Mouse (Mus musculus) spleen, adult 18-20 months (tissue): ENCODE measurements around the gene Prr15.

Experiments used
- DNase-seq, 2 experiments: peaks; one replicate each; pipeline ENCODE4 v3.0.0; 2022; ENCODE audit warnings: mixed read lengths in 2 of 2

Gene Prr15

DNA sequence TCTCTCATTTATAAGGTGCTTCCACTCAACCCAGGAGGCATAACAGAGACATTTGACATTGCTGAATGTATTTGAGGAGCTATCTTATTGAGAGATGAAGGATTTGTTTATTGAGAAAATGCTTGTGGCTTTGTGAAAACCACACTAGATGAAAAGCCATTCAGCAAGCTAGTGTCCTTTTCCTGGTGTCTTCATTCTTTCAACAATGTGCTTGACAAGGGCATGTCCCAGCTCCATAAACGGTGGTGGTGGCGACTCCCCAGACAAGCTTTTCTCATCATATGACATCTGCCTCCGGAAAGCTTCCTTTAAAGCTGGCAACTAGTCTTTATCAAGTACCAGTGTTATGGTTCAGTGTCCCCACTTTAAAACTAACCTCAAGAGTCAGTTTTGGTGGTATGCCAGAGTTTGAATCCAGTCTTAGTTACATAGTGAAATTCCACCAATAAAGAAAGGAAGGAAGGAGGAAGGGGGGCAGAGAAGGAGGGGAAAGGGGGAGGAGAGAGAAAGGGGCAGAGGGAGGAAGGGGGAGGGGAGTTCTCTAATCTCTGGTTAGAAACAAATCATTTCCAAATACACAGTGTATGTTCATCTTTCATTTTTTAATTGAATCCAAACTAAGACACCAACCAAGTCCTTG, at the start of gene Prr15:
Gene Prr15 (plus strand): TSS at position 590 of the 640 bp plus-strand sequence.
- no peak for DNase-seq

DNA sequence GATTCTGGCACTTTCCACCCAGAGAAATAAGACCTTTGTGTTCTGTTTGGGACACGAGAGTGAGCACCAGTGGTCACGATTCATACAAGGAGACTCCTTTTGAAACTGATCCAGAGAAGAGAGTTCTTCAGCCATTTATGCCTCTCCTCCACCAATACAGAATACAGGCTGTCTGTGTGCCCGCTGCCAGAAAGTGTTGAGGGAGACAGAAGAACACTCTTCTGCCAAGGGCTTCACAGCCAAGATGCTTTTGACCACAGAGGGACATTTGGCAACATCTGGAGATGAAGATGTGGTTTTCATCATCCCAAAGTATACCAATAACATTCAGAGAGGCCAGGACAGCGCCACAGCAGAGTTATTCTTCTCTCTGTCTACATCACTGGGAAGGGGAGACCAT, 48.4 kb upstream of the Prr15 start:
- no peak for DNase-seq

DNA sequence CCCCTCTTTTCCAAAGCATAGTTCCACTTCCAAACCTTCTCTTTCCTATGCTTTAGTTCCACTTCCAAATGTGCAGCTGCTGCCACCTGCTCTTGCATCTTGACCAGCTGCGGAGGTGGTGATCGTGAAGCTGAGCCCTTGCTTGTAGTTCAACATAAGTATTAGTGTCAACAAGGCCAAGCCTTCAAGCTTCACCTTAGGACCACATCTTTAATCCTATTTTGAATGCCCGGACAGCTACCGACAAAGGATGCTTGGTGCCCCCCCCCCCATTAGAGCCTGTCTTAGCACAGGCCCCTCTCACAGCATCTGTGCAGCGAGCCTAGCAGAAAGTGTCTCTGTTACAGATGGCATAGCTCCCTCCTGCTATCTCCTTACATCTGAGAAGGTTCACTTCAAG, 47.8 kb upstream of the Prr15 start:
- no peak for DNase-seq

DNA sequence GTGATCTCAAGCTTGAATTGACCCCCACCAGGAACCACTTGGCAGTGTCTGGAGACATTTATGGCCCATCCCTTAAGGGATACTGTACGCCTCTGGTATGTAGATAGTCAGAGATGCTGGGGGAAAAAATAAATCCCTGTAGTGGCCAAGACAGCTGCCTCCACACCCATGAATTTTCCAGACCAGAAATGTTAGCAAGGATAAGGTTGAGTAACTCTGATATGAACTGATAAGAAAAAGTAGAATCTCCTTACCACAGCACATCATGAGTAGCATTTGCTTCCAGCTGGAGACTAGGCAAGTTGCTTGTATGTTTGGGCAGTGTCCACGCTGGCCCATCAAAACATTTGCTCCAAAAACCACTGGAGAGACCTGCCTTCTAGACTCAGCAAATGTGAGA, 47.0 kb upstream of the Prr15 start:
- no peak for DNase-seq

DNA sequence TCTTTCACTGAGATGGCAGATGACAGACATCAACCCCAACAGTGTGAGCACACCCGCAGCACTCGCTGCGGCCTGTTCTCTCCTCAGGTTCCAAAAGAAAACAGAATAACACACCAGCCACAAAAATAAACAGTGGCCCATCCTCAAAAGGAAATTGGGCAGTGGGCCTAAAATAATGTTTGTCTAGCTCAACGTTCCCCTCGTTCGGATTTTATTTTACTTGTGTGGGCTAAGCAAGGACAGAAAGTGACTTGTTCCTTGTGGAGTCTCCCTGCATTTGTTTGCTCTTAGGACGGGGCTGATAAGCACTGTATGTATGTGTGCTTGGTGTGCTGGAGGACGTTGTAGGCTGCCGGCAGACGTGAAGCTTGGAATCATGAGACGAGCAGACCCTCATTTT, 46.2 kb upstream of the Prr15 start:
- DNase-seq = no peak

DNA sequence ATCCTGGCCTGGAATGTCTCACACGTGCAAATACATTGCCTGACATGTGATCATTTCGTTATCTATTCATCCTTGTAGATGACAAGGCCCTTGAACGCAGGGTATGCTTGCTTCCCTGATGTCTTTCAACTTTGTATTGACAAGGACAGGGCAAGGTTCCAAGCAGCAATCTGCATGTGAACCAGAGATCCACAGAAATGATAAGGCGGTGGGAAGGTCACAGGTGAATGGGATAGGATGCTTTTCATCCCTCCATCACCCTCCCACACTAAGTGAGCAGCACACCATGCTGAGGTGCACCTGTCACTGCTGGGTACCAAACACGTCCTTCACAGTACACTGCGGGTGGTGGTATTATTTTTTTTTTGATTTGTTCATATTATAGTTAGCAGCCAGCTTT, 45.4 kb upstream of the Prr15 start:
- DNase-seq = no peak

DNA sequence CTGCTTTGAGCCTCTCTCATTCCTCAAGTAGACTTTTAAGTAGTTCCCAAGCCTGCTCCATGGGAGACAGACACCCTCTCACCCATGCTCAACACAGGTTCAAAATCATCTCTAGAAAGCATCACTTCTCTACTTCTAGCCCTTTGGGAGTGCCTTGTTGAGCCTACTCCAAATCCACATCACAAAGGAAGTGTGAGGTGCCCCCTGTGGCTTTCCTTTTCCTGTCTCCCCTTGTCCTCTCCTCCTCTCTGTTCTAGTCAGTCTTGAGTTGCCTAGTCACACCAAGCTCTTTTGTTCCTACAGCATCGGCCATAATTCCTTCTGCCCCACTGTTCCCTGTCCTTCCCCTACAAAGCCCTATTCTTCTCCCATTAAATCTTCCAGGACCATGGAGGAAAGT, 42.3 kb upstream of the Prr15 start:
- no peak for DNase-seq

DNA sequence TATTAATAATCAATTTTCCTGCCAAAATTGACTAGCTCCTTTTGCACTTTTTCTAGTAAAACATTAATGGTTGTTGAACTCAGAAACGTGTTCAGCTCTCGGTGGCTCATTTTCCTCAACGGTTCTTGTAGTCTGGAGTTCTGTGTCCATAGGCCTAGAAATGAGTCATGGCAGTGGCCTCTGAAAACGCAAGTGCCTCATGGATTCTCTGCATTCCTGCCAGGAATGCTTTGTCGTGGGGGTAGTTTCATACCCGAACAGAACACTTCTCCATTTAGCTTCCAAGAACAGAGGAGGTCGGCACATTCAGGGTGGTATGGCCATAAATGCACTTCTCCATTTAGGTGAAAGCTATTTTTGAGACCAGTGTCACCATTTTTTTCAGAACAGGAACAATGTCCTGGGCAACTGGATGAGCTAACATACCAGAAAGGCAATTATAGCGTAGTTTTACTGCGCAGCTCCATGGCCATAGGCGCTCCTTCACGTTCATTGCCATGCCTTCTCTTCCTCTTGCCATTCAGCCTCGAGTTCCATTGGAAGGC, 41.4 kb upstream of the Prr15 start:
- DNase-seq = no peak

DNA sequence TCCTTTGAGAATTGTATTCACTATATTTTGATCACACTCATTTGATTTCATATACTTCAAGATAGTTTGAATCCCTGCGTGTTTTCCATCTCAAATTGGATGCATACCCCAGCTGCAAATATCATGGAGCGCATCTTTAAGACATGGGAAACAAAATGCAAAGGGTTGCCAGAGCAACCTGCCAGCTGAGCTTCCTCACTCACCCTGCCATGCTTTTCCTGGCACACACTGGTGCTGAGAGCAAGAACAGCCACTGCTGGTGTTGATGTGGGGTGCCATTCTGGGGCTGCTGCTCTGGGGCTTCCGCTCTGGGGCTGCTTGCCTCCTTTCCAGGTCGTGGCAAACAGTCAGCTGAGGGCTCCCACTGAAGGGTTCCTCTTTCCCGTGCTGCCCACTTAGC, 38.8 kb upstream of the Prr15 start:
- no peak for DNase-seq

DNA sequence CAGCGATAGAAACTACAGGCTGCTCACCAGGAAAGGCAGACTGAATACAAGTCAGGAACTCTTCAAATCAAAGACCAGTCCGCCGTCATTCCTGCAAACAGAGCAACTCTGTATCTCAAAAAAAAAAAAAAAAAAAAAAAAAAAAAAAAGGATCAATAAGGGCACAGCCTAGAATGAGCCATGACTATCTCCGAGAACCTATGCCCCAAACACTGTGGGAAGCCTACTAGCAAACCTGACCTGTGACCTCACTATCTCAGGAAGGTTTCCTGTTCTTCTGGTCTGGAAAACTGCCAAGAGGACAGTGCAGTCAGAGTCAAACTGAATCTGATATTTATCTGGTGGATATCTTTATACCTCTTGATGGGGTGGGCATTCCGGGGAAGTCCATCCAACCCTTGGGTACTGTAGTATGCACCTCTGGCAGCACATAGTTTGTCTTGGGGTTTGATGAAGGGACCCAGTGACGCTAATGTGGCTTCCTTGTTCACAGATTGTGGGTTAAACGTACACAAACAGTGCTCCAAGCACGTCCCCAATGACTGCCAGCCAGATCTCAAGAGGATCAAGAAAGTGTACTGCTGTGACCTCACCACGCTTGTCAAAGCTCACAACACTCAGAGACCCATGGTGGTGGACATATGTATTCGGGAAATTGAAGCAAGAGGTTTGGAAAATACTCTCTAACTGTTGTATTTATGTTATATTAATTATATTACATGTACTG, 35.7 kb upstream of the Prr15 start:
- no peak for DNase-seq

DNA sequence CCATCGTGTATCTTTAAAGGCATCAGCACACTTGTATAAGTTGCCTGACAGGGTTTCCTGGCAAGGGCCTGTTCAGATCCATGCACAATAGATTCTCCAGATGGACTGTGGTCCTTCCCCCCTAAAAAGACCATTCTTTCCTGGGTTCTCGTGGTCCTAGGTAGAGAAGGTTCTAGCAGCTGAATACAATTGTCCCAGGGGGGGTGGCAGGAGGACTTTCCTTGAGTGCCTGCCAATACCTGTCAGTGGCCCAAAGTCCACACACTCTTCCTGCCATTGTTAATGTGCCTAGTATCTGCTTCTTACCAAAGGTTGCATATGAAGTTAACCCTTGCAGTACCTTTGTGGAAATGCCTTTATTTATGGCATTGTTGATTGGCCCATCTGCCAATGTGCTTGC, 28.4 kb upstream of the Prr15 start:
- DNase-seq = no peak

DNA sequence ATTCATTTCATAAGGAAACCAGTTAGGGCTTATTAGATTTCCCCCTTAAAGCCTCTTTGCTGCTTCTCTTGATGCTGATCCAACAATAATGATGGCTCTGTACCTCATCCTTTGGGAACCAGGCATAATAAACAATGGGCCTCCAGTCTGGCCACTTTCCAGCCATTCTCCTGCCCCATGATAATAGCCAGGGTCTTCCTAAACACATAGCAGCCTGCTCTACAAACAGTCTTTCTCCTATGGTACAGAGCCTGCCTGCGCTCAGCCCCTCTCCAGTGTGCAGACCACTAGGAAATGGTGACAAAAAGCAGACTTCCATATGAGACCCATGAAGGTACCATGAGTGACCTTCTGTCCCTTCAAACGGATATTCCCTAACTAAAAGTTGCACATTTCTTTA, 26.2 kb upstream of the Prr15 start:
- DNase-seq = no peak

DNA sequence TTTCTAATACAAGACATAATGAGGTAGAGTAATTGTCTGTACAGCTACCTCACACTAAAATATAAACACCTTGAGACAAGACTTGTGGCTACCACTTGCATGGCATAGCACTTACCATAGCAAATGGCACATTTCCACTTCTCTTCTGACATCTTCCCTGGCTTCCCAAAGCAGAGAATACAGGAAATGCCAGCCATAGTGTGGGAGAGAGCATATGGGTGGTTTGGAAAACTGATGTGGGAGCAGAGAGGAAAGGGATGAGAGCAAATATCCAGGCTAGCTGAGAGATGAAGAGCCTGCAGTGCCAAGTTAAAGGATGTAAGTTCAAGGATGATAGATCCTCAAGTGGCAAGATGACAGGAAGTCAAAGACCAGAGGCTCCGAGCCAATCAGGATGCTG, 19.9 kb upstream of the Prr15 start:
- no peak for DNase-seq

DNA sequence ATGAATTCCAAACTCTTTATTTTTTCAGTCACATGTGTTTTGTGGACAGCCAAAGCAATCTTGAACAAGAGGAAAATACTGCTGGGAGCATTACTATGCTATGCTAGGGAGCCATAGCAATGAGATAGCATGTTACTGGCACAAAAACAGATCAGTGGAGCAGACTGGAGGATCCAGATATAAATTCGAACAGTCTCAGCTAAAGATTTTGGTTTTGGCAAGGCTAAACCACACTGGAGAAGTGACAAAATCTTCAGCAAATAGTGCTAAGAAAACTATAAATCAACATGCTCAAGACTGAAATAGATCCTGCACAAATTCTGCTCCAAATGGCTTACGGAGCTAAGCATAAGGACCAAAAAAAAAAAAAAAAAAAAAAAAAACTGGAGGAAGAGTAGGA, 12.6 kb upstream of the Prr15 start:
- no peak for DNase-seq

DNA sequence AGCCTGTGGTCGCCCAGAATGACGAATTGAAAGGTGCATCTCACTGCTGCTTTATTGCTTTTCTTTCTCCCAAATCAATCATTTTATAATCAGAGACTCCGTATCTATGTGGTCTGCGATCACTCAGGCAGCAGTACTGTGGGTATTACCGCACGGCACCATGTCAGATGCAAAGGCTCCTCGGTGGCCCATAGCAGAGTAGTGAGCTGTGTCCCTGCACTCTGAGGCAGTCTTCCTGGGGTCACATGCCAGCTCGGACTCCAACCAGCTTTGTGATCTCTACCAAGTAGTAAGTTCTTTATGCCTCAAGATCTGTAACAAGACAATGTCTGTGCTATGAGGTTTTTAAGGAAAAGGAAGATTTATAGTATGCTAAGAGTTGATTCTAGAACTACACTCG, 7.0 kb upstream of the Prr15 start:
- no peak for DNase-seq

DNA sequence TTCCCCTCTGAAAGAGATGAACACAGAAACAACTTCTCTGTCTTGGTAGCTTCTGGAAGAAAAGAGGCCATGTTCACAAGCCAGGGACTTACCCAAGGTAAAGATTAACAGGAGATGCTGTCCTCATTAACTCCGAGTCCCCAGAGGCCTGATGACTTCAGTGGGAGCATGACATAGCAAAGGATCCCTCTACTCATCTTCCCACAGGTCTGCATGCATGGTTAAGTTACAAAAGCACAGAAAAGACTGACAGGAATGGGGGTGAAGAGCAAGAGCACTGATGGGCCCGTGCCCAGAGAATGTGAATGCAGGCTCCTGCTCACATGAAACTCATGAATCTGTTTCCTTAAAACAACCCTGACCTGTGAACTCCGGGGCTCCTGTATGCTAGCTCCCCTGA, 6.4 kb upstream of the Prr15 start:
- no peak for DNase-seq

DNA sequence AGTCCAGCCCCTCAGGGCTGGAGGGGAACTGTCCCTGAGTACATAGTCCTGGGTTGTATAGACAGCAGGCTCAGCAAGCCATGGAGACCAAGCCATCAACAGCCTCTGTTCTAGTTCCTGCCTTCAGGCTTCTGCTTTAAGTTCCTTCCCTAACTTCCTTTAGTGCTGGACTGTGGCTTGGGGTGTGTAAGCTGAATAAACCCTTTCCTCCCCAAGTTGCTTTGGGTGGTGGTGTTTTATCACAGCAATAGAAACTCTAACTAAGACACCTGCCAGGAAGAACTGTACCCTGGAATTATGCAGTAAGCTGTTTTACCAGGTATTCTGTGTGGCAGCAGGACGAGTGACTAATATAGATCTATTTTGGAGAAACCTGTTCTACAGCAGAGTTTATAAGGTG, 5.4 kb upstream of the Prr15 start:
- DNase-seq = no peak

DNA sequence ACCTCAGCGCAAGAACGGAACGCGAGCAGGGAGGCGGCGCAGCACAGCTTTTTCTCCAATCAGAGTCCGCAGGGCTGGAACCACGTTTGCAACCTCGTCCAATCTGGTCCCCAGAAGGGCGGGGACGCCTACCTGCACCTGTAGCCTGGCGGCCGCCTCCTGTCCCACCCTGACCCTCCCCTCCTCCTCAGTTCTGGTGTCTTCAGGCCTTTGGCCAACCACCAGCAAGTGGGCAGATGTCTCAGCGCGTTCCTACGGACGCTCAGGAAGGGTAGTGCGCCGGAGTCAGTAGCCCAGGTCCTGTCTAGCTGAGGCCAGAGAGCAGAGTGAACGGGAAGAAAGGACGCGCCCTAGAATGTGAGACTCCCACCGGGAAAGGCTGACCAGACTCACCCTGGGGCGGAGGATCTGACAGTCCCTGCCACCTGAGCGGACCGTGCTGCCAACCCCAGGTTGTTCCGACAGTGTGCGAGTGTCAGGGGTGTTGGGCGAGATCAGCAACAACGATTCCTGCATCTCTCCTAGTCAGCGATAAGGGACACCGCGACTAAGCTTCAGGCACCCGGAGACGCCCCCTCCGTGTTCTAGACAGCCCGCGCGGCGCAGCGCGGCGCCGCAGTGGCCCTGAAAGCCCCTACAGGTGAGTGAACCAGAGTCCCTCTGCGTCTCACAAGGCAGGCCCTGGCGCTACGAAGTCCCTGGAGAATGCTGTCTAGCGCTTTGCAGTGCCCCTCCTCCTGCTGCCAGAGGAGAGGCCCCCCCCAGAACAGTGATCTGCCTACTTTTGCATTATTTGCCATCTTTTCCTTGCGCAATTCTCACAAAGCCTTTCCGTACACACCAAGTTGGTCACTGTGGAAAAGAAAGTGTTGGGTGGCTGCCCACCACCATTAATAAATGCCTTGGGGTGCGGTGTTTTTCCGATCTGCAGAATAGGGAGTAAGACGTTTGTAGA, 1.3 kb downstream of the Prr15 start:
- no peak for DNase-seq

DNA sequence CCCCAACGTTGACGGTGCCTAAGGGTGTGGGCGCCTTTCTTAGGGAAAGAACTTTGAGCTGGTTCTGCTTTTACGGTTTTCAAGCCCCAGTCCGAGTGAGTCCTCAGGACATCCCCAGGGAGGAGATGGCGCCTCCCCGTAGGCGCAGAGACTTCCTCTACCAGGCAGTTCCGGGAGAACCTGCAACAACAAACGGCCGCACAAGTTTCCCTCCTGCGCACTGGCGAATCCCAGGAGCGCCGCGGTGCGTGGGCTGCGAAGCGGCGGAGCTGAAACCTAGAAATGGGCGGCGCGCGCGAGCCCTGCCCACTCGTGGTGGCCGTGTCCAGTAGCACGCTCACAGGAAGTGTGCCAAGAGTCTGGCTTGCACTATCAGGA, 2.0 kb downstream of the Prr15 start:
- peak in 1 of 2 experiments; percentile 10 for DNase-seq

DNA sequence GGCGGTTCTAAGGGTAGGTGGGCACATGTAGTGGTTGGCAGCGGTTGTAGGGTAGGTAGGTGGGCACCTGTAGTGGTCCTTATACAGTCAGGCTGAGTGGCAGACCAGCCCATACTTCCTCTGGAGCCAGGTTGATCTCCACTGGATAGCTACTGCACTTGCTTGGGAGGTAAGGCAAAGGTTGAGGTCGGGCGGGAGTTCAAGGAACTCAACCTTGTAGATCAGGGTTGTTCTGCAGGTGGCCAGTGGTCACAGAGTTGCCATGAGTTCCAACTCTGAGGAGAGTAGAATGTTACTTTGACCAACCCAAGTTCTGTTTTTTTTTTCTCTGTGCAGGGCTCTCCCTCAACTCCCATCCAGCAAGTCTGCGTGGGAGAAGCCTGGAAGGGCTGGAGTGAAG, 3.1 kb downstream of the Prr15 start:
- no peak for DNase-seq

DNA sequence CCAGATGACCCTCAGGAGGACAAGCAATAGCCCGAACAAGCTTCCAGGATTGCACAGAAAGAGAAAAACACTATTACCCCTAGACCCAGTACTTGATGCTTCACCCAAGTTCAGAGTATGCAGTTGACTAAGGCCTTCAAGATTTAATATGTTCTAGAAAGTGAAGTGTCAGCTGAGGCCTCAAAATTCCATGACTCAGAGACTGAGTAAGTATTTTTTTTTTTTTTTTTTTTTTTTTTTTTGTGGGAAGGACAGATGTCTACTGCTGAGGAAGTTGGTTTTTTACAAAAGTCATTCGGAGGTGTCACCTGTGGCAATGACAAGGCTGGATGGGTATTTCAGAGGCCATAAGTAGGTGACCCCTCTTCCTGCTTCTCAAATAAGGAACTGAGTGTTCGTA, 4.0 kb downstream of the Prr15 start:
- no peak for DNase-seq

DNA sequence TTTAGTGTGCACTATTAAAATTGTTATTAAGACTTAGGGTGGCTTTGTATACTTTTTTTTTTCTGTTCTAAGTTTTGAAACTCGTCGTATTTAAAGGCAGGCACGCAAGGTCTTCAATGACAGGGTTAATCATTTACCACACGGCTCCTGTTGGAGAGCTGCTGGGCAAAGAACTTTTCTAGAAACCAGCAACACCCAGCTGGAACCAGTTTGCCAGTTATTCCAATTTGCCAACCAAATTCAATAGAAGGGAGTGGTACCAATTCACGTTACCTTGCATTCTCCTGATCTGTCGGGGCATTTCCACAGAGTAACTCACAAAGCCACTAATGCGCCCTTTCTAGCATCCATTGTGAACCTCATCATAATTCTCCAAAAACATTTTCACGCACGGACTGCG, 4.5 kb downstream of the Prr15 start:
- DNase-seq = no peak

DNA sequence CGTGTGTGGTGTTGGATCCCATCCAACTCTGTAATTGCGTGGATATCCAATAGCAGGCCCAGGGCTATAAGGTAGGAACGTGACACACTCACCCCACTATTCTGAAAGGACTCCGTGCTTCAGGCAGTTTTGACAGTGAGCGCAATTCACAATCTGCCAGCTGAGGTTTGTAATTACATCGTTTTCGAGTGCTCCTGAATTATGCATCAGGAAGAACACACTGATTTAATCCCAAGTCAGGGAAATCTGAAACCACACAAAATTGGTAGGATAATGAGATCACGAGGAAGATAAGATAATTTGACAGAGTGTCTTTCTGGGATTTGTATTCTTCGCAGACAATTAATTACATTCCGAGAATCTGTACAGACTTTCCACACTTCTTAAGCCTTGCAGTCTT, 6.1 kb downstream of the Prr15 start:
- no peak for DNase-seq

DNA sequence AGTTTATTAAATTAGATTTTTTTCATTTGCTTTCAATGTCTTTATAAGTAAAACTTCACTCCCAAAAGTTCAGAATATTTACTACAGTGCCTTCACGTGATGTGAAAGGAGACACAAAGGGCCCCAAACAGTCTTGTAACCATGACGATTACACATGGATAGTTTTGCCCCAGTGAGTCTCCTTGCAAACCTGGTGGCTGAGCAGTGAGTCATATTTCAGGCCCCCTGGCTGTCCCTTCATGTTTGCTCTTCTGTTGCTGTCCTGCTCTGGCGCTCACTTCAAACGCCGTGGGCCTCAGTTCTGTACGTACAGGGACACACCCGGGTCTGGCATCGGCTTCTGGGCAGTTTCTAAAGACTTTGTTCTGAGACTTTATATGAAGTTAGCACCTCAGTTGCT, 6.6 kb downstream of the Prr15 start:
- DNase-seq = no peak
